Mouse (Mus musculus) kidney, postnatal 25 days (tissue): Measurements from ENCODE around the gene Slc7a14.
A peak's percentile ranks its signal among the peaks of the same experiment; 100 is the strongest.

Source experiments
- DNase-seq, 2 experiments: peaks; one replicate each; pipeline ENCODE4 v3.0.0; 2021; ENCODE audit warnings: mixed read lengths in 2 of 2

The Slc7a14 gene

GRCm38 (mm10) chr3:31208046-31208445, 102.1 kb downstream of the Slc7a14 start:
- no peak for DNase-seq

DNA sequence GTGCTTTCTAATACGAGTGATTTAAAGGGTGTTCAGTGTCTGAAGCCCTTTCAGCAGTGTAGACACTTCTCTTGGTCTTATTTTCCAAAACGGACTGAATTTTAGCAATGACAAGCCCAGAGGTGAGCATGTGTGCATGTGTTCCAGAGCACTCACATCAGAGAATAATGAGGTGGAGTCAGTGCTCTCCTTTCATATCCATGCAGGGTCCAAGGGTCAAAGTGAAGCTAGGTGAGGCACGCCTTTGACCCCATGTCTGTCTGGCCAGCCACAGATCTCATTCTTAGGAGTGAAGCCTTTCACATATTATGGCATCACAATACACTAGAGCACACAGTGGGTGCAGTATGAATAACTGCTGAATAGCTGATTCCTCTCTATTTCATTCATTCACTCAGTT, 105.0 kb downstream of the Slc7a14 start:
- no peak for DNase-seq

DNA sequence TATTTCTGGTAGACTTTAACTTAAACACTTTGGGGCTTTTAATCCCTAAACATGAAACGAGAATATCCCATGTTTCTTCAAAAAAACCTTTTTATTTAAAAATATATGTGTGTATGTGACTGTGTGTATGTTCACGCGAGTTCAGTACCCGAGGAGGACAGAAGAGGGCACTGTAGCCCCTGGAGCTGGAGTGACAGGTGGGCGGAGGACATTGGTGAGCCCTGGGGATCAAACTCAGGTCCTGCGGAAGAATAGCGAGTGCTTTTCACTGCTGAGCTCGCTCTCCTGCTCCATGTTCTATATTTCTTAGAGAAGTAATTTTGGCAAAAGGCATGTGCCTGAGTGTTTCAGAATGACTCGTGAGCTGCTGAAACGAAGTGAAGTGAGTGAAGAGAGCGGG, 106.2 kb downstream of the Slc7a14 start:
- no peak for DNase-seq

- no peak for DNase-seq
Observed at GRCm38 (mm10) chr3:31199162-31199877, 110.9 kb downstream of the Slc7a14 start.

DNA sequence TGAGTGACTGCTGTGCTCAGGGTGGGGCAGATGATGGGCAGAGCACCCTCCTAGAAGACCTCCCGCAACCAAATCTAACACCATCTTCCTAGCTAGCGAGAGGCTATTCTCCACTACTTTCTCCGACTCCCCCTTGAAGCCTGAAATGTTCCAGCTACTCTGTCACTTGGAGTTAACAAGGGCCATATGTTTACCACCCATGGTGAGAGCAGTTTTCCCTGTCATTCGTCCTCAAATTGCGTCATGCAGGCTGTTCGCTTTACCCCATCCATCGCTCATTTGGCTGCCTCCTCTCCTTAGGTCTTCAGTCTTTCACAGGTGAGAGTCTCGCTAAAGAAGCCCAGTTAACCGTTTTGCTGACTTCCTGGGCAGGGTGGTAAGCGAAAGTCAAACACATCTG, 118.8 kb downstream of the Slc7a14 start:
- DNase-seq = no peak

DNA sequence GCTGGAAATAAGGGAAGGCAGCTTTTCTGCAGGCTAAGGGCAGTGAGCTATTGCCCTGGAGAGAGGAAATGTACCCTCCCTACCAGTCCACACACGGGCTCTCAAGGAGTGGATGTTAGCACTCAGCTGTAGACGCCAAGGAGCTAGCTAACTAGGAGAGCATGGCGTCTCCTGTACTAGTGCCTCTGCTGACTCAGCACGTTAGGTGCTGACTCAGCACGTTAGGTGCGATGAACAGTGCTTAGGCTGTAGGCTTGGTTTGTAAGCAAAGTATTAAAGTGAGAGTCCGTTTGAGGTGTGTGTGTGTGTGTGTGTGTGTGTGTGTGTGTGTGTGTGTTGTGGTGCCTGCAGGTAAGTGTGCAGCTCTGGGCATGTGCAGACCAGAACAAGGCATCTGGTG, 119.8 kb downstream of the Slc7a14 start:
- no peak for DNase-seq

GRCm38 (mm10) chr3:31166365-31166871, 143.8 kb downstream of the Slc7a14 start:
- DNase-seq = no peak

GRCm38 (mm10) chr3:31165803-31166202, 144.4 kb downstream of the Slc7a14 start:
- DNase-seq = no peak

DNA sequence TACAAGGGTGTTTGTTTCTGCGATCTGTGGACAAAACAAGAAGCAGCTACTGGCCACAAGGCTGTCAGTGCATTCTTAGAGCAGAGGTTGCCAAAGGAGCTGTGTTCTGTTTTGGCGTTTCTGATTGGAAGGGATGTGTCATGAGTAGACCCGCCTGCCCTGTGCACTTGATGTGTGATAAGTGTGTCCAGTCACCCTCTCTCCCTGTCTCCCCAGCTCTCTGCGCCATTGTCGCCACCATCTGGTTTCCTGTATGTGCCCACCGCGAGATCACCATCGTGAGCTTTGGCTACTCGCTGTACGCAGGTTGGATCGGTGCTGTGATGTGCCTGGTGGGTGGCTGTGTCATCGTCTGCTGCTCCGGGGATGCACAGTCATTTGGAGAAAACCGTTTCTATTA, 147.3 kb downstream of the Slc7a14 start:
- no peak for DNase-seq

DNA sequence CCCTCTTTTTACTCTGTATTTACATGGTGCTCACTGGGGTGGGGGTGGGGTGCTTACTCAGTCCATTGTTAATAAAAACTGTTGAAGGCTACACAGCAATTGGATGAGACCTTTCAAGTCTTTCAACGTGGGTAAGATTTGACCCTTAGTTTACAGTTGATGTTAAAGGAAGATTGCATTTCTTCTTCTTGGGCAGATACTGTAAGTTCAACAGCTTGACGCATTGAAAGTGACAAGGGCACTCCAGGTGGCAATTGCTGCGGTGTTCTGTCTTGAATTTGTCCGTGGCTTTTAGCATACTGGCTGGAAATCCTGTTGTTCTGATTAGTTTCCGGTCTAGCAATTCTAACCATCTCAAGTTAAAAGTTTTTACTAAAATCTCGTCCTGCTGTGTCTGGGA, 148.8 kb downstream of the Slc7a14 start:
- no peak for DNase-seq

- DNase-seq = no peak
Observed at GRCm38 (mm10) chr3:31160046-31160445, 150.1 kb downstream of the Slc7a14 start.

DNA sequence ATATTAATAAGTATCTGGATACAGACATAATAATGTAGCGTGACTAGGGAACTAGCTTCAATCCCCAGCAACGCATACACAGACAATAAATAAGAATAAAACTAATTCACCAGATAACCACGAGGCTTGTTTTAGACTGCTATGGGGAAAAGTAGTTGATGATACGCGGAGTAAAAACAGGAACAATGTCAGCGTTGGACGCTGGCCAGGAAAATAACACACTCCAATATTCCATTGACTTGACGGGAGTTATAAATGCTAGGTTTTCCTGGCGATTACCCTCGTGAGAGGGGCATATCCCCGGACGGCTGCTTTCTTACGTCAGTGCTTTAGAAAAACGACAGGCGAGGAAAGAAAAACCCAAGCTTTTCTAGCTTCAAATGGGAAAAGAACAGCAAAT, 152.4 kb downstream of the Slc7a14 start:
- DNase-seq = peak in 1 of 2 experiments; percentile 19

DNA sequence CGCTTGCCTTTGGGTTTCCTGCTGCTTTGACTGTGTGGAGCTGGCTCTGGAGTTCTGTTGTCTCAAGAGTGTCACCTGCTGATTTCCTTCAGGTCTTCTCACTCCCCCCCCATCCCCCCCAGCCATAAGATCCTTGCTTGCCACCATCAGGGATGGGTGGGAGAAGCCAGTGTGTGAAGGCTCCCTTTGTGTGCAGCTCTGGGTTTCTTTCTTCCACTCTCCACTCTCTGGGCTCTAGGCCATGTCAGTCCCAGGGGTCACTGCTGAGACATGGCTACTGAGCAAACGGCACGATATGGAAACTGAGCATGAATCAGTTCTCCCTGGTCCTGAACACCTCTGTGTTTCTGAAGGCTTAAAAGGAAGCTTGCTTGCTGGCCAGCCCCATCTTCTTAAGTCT, 154.1 kb downstream of the Slc7a14 start:
- DNase-seq = no peak
